Mouse (Mus musculus) v-Abl transformed pro-B cells (cell line): ENCODE measurements around the gene Uba7.

Source experiments
- in situ Hi-C, 2 experiments: fragments of 400-800 bp; cut with MboI; formaldehyde crosslinking; loops; one replicate each; pipeline ENCODE4 v1.15.1; 2025; ENCODE audit not compliant: unreplicated experiment in 2 of 2

Gene Uba7

GRCm38 (mm10) chr9:107961351-107961762 lies 13.9 kb upstream of the Uba7 start:
- in situ Hi-C loops: loop anchor here (5.0 kb wide), 2 partner anchors 36 to 96 kb away; partner anchors contain the start of gene Gm20662 (in 2 of the 2)

- in situ Hi-C loops: loop anchor here (5.0 kb wide), 2 partner anchors 35 to 95 kb away; partner anchors contain the start of gene Gm20662 (in 2 of the 2)
Measured at GRCm38 (mm10) chr9:107961881-107962280, 13.4 kb upstream of the Uba7 start.

- in situ Hi-C loops: loop anchor here (5.0 kb wide), 2 partner anchors 34 to 94 kb away; partner anchors contain the start of gene Gm20662 (in 2 of the 2)
Measured at GRCm38 (mm10) chr9:107962916-107963315, 12.4 kb upstream of the Uba7 start.

- in situ Hi-C loops: loop anchor here (5.0 kb wide), 2 partner anchors 34 to 94 kb away; partner anchors contain the start of gene Gm20662 (in 2 of the 2)
Measured at GRCm38 (mm10) chr9:107963700-107964099, 11.6 kb upstream of the Uba7 start.

GRCm38 (mm10) chr9:107964681-107965080 lies 10.6 kb upstream of the Uba7 start:
- in situ Hi-C loops: loop anchor here (5.0 kb wide), 2 partner anchors 33 to 93 kb away; partner anchors contain the start of gene Gm20662 (in 2 of the 2)

GRCm38 (mm10) chr9:107966676-107967075 lies 8.6 kb upstream of the Uba7 start:
- in situ Hi-C loops: no loop called here

- in situ Hi-C loops: no loop called here
Measured at GRCm38 (mm10) chr9:107967437-107967836, 7.9 kb upstream of the Uba7 start.

GRCm38 (mm10) chr9:107968531-107968930 lies 6.8 kb upstream of the Uba7 start:
- in situ Hi-C loops: no loop called here

GRCm38 (mm10) chr9:107970311-107970710 lies 5.0 kb upstream of the Uba7 start:
- in situ Hi-C loops: no loop called here

GRCm38 (mm10) chr9:107971690-107972541 lies 3.4 kb upstream of the Uba7 start:
- in situ Hi-C loops: no loop called here

- in situ Hi-C loops: no loop called here
Measured at GRCm38 (mm10) chr9:107974491-107975171, 674 bp upstream of the Uba7 start.

- in situ Hi-C loops: no loop called here
Measured at GRCm38 (mm10) chr9:107978815-107979214, 3.5 kb downstream of the Uba7 start.

- in situ Hi-C loops: no loop called here
Measured at GRCm38 (mm10) chr9:107981684-107982605, 6.6 kb downstream of the Uba7 start.

- in situ Hi-C loops: no loop called here
Measured at GRCm38 (mm10) chr9:107982681-107983346, 7.5 kb downstream of the Uba7 start, which contains the start of gene Gm20661. Gm20661 (plus strand) TSS chr9:107983058.

- in situ Hi-C loops: no loop called here
Measured at GRCm38 (mm10) chr9:107983421-107983890, 8.2 kb downstream of the Uba7 start.

- in situ Hi-C loops: no loop called here
Measured at GRCm38 (mm10) chr9:107984052-107984753, 8.9 kb downstream of the Uba7 start.

GRCm38 (mm10) chr9:107984754-107985055 lies 9.4 kb downstream of the Uba7 start:
- in situ Hi-C loops: no loop called here

GRCm38 (mm10) chr9:107985131-107986119 lies 10.1 kb downstream of the Uba7 start, which contains the start of gene Inka1:
Inka1 (minus strand) TSS chr9:107985879.
- in situ Hi-C loops: no loop called here
